Mouse (Mus musculus) neural tube, embryonic 14.5 days (tissue): ENCODE data around the gene Rnf166. TPM values are rescaled to one million over a fixed set of nuclear protein-coding genes. Genes with fewer than 3 reads are reported as not detected.

ENCODE experiments used
- ATAC-seq: fragments of 200-750 bp; cut with Nextera tagmentation; 2 replicates; pipeline ENCODE4 v1.8.0; 2017; ENCODE audit warnings: low read depth, mild to moderate bottlenecking, moderate TSS enrichment, moderate library complexity
- H3K27ac ChIP-seq: fragments of 300-500 bp; sonication (generic); 2 replicates; pipeline ENCODE4 v1.5.1; 2014; ENCODE audit warnings: low read depth, mild to moderate bottlenecking, control low read depth, low read length, moderate library complexity, mixed read lengths
- H3K27me3 ChIP-seq: fragments of 300-500 bp; sonication (generic); 2 replicates; pipeline ENCODE4 v1.6.1; 2014; ENCODE audit warnings: low read length; ENCODE audit not compliant: control insufficient read depth, insufficient read depth
- H3K36me3 ChIP-seq: fragments of 300-500 bp; sonication (generic); 2 replicates; pipeline ENCODE4 v1.6.1; 2014; ENCODE audit warnings: low read length, mixed read lengths; ENCODE audit not compliant: control insufficient read depth, insufficient read depth
- H3K4me1 ChIP-seq: fragments of 300-500 bp; sonication (generic); 2 replicates; pipeline ENCODE4 v1.6.1; 2014; ENCODE audit warnings: low read length; ENCODE audit not compliant: control insufficient read depth, insufficient read depth
- H3K4me2 ChIP-seq: fragments of 300-500 bp; sonication (generic); 2 replicates; pipeline ENCODE4 v1.6.1; 2014; ENCODE audit warnings: mild to moderate bottlenecking, low read depth, low read length, control low read depth
- H3K4me3 ChIP-seq: fragments of 300-500 bp; sonication (generic); 2 replicates; pipeline ENCODE4 v1.5.1; 2014; ENCODE audit warnings: low read depth, low read length, control low read depth, mixed read lengths
- H3K9ac ChIP-seq: fragments of 300-500 bp; sonication (generic); replicated peaks from 2 replicates; pipeline ENCODE4 v1.6.1; 2014; ENCODE audit warnings: low read depth, mild to moderate bottlenecking, control low read depth, low read length, mixed read lengths
- H3K9me3 ChIP-seq: fragments of 300-500 bp; sonication (generic); 2 replicates; pipeline ENCODE4 v1.6.1; 2016; ENCODE audit warnings: low read length; ENCODE audit not compliant: control insufficient read depth
- WGBS: fragments of 180-500 bp; shearing (Covaris S2); extraction: QIAGEN DNeasy Blood & Tissue Kit; methylation state at CpG from one replicate; pipeline ENCODE4 v1.1.7; 2014; 5-methylcytosine and 5-hydroxymethylcytosine counted together
- polyA plus RNA-seq: library from polyadenylated mRNA; unstranded; fragments of >200 nt; fragmentation: Nextera tagmentation; extraction: Ambion mirVana; gene quantifications from 2 replicates; pipeline ENCODE4 v1.2.1, GENCODE M21; 2014

The Rnf166 gene
- polyA plus RNA-seq, 1 experiment from 2014 or later, result 28.5 TPM

- WGBS, result 64% methylated on average over 11 of the region's 11 CpGs
- no peak for ATAC-seq
- Histone ChIP-seq H3K36me3 (peaks cover under 1% of the 10 kb centered on the region; the same call in 1 of the 2 replicates), H3K9ac (no peak overlapping the region), H3K4me1 (peaks cover 9% of the 10 kb centered on the region), H3K4me3 (no peak overlapping the region), H3K4me2 (no peak overlapping the region), H3K27ac (no peak overlapping the region), H3K9me3 (no peaks in the 10 kb centered on the region), H3K27me3 (peaks cover 20% of the 10 kb centered on the region)
These were observed 14.3 kb downstream of the Rnf166 start for GRCm38 (mm10) chr8:122461473-122462148.

- Histone ChIP-seq H3K27ac (no peak within 1 kb of the TSS), H3K4me1 (peaks cover 9% of the 10 kb centered on the region), H3K9me3 (no peaks in the 10 kb centered on the region), H3K27me3 (peaks cover 20% of the 10 kb centered on the region), H3K4me2 (peak within 1 kb of the TSS; percentile 58), H3K36me3 (no peaks in the 10 kb centered on the region), H3K9ac (no peak within 1 kb of the TSS), H3K4me3 (peak within 1 kb of the TSS; percentile 33)
- WGBS, result 2% methylated on average over 53 of the region's 56 CpGs
- 0 out of 2 replicates have a peak, but pooled peaks have one; percentile 31 for ATAC-seq
These were observed 15.1 kb downstream of the Rnf166 start, which contains the start of gene Snai3 for GRCm38 (mm10) chr8:122460524-122461472. Gene Snai3, minus strand, starts transcription at chr8:122460733.

- Histone ChIP-seq H3K4me1 (peaks cover 9% of the 10 kb centered on the region), H3K4me3 (peak overlapping the region; percentile 33; the same call in 1 of the 2 replicates), H3K27me3 (peaks cover 20% of the 10 kb centered on the region), H3K9ac (no peak overlapping the region), H3K36me3 (no peaks in the 10 kb centered on the region), H3K27ac (no peak overlapping the region), H3K9me3 (no peaks in the 10 kb centered on the region), H3K4me2 (peak overlapping the region; percentile 58; the same call in 1 of the 2 replicates)
- no peak for ATAC-seq
- WGBS, result 30% methylated on average over 7 of the region's 7 CpGs
These were observed 15.9 kb downstream of the Rnf166 start for GRCm38 (mm10) chr8:122459990-122460389.

GRCm38 (mm10) chr8:122459218-122459900, 16.5 kb downstream of the Rnf166 start:
- no peak for ATAC-seq
- no peak overlapping the region for H3K4me2 ChIP-seq
- H3K27me3 ChIP-seq, result peaks cover 20% of the 10 kb centered on the region
- peaks cover 9% of the 10 kb centered on the region for H3K4me1 ChIP-seq
- no peak overlapping the region for H3K4me3 ChIP-seq
- 60% methylated on average over 6 of the region's 6 CpGs for WGBS
- H3K9ac ChIP-seq, result no peak overlapping the region
- no peaks in the 10 kb centered on the region for H3K9me3 ChIP-seq
- no peaks in the 10 kb centered on the region for H3K36me3 ChIP-seq
- no peak overlapping the region for H3K27ac ChIP-seq

- H3K36me3 ChIP-seq, result no peaks in the 10 kb centered on the region
- peaks cover 20% of the 10 kb centered on the region for H3K27me3 ChIP-seq
- peaks cover 9% of the 10 kb centered on the region for H3K4me1 ChIP-seq
- no peak overlapping the region for H3K9ac ChIP-seq
- no peaks in the 10 kb centered on the region for H3K9me3 ChIP-seq
- no peak overlapping the region for H3K4me3 ChIP-seq
- H3K27ac ChIP-seq, result no peak overlapping the region
- no peak for ATAC-seq
- 77% methylated on average over 11 of the region's 11 CpGs for WGBS
- no peak overlapping the region for H3K4me2 ChIP-seq
These were observed 18.7 kb downstream of the Rnf166 start for GRCm38 (mm10) chr8:122457171-122457570.

GRCm38 (mm10) chr8:122454409-122454808, 21.5 kb downstream of the Rnf166 start:
- Histone ChIP-seq H3K9ac (no peak overlapping the region), H3K4me2 (no peak overlapping the region), H3K36me3 (no peaks in the 10 kb centered on the region), H3K27me3 (peaks cover 1% of the 10 kb centered on the region), H3K4me1 (no peaks in the 10 kb centered on the region), H3K4me3 (no peak overlapping the region), H3K9me3 (no peaks in the 10 kb centered on the region), H3K27ac (no peak overlapping the region)
- ATAC-seq, result no peak
- 93% methylated on average over 6 of the region's 6 CpGs for WGBS

GRCm38 (mm10) chr8:122452154-122452553, 23.7 kb downstream of the Rnf166 start:
- Histone ChIP-seq H3K4me1 (no peaks in the 10 kb centered on the region), H3K9ac (no peak overlapping the region), H3K27me3 (no peaks in the 10 kb centered on the region), H3K4me3 (no peak overlapping the region), H3K36me3 (no peaks in the 10 kb centered on the region), H3K27ac (no peak overlapping the region), H3K4me2 (no peak overlapping the region), H3K9me3 (no peaks in the 10 kb centered on the region)
- no peak for ATAC-seq
- WGBS, result 96% methylated on average over 10 of the region's 10 CpGs

GRCm38 (mm10) chr8:122451161-122451703, 24.6 kb downstream of the Rnf166 start:
- no peak overlapping the region for H3K4me3 ChIP-seq
- H3K4me1 ChIP-seq, result no peaks in the 10 kb centered on the region
- H3K9ac ChIP-seq, result no peak overlapping the region
- H3K4me2 ChIP-seq, result no peak overlapping the region
- no peaks in the 10 kb centered on the region for H3K27me3 ChIP-seq
- H3K36me3 ChIP-seq, result no peaks in the 10 kb centered on the region
- no peak overlapping the region for H3K27ac ChIP-seq
- ATAC-seq, result no peak
- no peaks in the 10 kb centered on the region for H3K9me3 ChIP-seq
- WGBS, result 87% methylated on average over 7 of the region's 7 CpGs
